Mouse (Mus musculus): ENCODE measurements around the gene Cdkal1. TPM values are rescaled to one million over a fixed set of nuclear protein-coding genes. Genes with fewer than 3 reads are reported as not detected.

Cdkal1 gene
- polyA plus RNA-seq, 1 experiment from 2014 or later: 25.9 TPM

- DNase-seq (ENCODE audit: low spot score) (no peak), ATAC-seq (ENCODE audit: low read depth) (no peak)
- Histone ChIP-seq H3K9me3 (ENCODE audit: control insufficient read depth, low read length) (no peaks in the 10 kb centered on the region), H3K27me3 (replicated peaks; ENCODE audit: control insufficient read depth, insufficient read depth, low read length) (no peaks in the 10 kb centered on the region), H3K4me3 (ENCODE audit: low read depth, low read length) (no peak overlapping the region), H3K36me3 (ENCODE audit: control insufficient read depth, insufficient read depth, low read length) (no peaks in the 10 kb centered on the region), H3K27ac (replicated peaks; ENCODE audit: low read depth, low read length) (no peak overlapping the region), H3K9ac (ENCODE audit: low read depth, low read length) (no peak overlapping the region), H3K4me1 (ENCODE audit: control insufficient read depth, insufficient read depth, low read length) (peaks cover 12% of the 10 kb centered on the region), H3K4me2 (ENCODE audit: low read depth, low read length) (no peak overlapping the region)
- WGBS: 53% methylated on average over 6 of the region's 6 CpGs
Measured at GRCm38 (mm10) chr13:29414878-29415277, 440.6 kb downstream of the Cdkal1 start.

DNA sequence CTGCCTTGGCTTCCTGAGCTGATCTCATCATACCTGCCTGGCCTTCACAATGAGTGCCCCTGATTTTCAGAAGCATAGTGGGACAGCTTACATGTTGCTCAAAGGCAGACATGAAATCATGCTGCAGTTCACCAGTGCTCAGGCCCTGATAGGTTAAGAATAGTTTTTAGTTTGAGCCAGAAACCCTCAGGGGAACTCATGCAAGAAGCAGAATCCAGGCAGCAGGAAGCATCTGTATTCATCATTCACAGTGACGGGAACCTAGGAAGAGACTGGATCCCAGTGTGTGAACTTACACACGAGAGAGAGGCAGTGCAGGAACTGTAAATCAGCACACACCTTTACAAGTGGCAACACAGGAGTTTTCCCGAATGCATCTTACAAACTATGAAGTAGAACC, 441.0 kb downstream of the Cdkal1 start:
- Histone ChIP-seq H3K27ac (replicated peaks; ENCODE audit: low read depth, low read length) (peak overlapping the region; percentile 16; the same call in 1 of the 2 replicates), H3K9ac (ENCODE audit: low read depth, low read length) (no peak overlapping the region), H3K4me2 (ENCODE audit: low read depth, low read length) (no peak overlapping the region), H3K27me3 (replicated peaks; ENCODE audit: control insufficient read depth, insufficient read depth, low read length) (no peaks in the 10 kb centered on the region), H3K4me3 (ENCODE audit: low read depth, low read length) (no peak overlapping the region), H3K36me3 (ENCODE audit: control insufficient read depth, insufficient read depth, low read length) (no peaks in the 10 kb centered on the region), H3K9me3 (ENCODE audit: control insufficient read depth, low read length) (no peaks in the 10 kb centered on the region), H3K4me1 (ENCODE audit: control insufficient read depth, insufficient read depth, low read length) (peaks cover 12% of the 10 kb centered on the region)
- peak; percentile 45 for DNase-seq (ENCODE audit: low spot score)
- no peak for ATAC-seq (ENCODE audit: low read depth)
- 37% methylated on average over 3 of the region's 3 CpGs for WGBS

GRCm38 (mm10) chr13:29411176-29411575, 444.3 kb downstream of the Cdkal1 start:
- Histone ChIP-seq H3K4me1 (ENCODE audit: control insufficient read depth, insufficient read depth, low read length) (peaks cover 6% of the 10 kb centered on the region), H3K27me3 (replicated peaks; ENCODE audit: control insufficient read depth, insufficient read depth, low read length) (no peaks in the 10 kb centered on the region), H3K4me2 (ENCODE audit: low read depth, low read length) (no peak overlapping the region), H3K9ac (ENCODE audit: low read depth, low read length) (no peak overlapping the region), H3K4me3 (ENCODE audit: low read depth, low read length) (no peak overlapping the region), H3K36me3 (ENCODE audit: control insufficient read depth, insufficient read depth, low read length) (no peaks in the 10 kb centered on the region), H3K9me3 (ENCODE audit: control insufficient read depth, low read length) (no peaks in the 10 kb centered on the region), H3K27ac (replicated peaks; ENCODE audit: low read depth, low read length) (no peak overlapping the region)
- WGBS: 82% methylated on average over 6 of the region's 6 CpGs
- no peak for DNase-seq (ENCODE audit: low spot score)
- no peak for ATAC-seq (ENCODE audit: low read depth)

- Histone ChIP-seq H3K4me3 (ENCODE audit: low read depth, low read length) (no peak overlapping the region), H3K36me3 (ENCODE audit: control insufficient read depth, insufficient read depth, low read length) (no peaks in the 10 kb centered on the region), H3K4me2 (ENCODE audit: low read depth, low read length) (no peak overlapping the region), H3K9me3 (ENCODE audit: control insufficient read depth, low read length) (no peaks in the 10 kb centered on the region), H3K4me1 (ENCODE audit: control insufficient read depth, insufficient read depth, low read length) (no peaks in the 10 kb centered on the region; the same call in 1 of the 2 replicates), H3K27me3 (replicated peaks; ENCODE audit: control insufficient read depth, insufficient read depth, low read length) (no peaks in the 10 kb centered on the region), H3K27ac (replicated peaks; ENCODE audit: low read depth, low read length) (no peak overlapping the region), H3K9ac (ENCODE audit: low read depth, low read length) (no peak overlapping the region)
- no peak for ATAC-seq (ENCODE audit: low read depth)
- DNase-seq (ENCODE audit: low spot score): peak; percentile 30
- WGBS: 88% methylated on average over 1 of the region's 1 CpGs
Measured at GRCm38 (mm10) chr13:29407619-29408018, 447.9 kb downstream of the Cdkal1 start.

DNA sequence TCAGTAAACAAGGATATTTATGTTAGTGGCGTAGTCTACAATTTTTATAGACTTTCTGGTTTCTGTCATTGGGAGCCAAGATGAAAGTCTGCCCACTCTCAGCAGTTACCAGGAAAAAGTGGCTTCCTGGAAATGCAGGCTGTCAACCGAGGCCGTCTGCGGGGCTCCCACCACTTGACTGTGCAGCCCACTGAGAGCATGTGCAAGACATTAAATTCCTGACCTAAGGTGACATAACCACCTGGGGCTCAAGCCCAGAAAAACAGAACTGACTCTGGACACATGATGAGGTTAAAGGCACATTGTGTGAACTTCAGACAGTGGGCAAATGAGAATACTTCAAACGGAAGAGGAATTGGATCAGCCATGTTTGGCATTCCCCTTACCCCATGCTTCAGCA, 450.2 kb downstream of the Cdkal1 start:
- no peak overlapping the region for H3K27ac ChIP-seq (replicated peaks; ENCODE audit: low read depth, low read length)
- H3K4me3 ChIP-seq (ENCODE audit: low read depth, low read length): no peak overlapping the region
- no peaks in the 10 kb centered on the region for H3K27me3 ChIP-seq (replicated peaks; ENCODE audit: control insufficient read depth, insufficient read depth, low read length)
- no peak overlapping the region for H3K9ac ChIP-seq (ENCODE audit: low read depth, low read length)
- H3K36me3 ChIP-seq (ENCODE audit: control insufficient read depth, insufficient read depth, low read length): no peaks in the 10 kb centered on the region
- WGBS: 38% methylated on average over 5 of the region's 5 CpGs
- no peaks in the 10 kb centered on the region; the same call in 1 of the 2 replicates for H3K4me1 ChIP-seq (ENCODE audit: control insufficient read depth, insufficient read depth, low read length)
- no peak overlapping the region for H3K4me2 ChIP-seq (ENCODE audit: low read depth, low read length)
- ATAC-seq (ENCODE audit: low read depth) (no peak), DNase-seq (ENCODE audit: low spot score) (no peak)
- no peaks in the 10 kb centered on the region for H3K9me3 ChIP-seq (ENCODE audit: control insufficient read depth, low read length)

DNA sequence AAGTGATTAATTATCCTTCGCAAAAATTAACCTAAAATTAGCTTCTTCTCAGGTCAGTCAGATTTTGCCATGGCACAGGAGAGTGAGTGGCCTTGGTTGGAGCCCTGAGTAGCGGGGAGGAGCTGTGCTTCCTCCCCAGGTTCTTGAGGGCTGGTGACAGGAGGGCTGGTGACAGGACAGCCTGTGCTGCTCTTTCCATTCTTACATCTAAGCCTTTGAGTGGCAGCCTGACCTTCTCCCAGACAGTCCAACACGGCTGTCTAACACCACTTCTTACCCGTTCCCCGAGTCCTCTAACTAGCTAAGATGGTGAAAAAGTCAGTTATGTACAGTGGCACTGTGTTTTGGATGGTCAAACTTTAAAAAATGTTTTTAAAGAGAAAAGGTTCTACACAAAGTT, 452.3 kb downstream of the Cdkal1 start:
- Histone ChIP-seq H3K9ac (ENCODE audit: low read depth, low read length) (no peak overlapping the region), H3K4me2 (ENCODE audit: low read depth, low read length) (no peak overlapping the region), H3K4me3 (ENCODE audit: low read depth, low read length) (no peak overlapping the region), H3K4me1 (ENCODE audit: control insufficient read depth, insufficient read depth, low read length) (no peaks in the 10 kb centered on the region; the same call in 1 of the 2 replicates), H3K27me3 (replicated peaks; ENCODE audit: control insufficient read depth, insufficient read depth, low read length) (no peaks in the 10 kb centered on the region), H3K36me3 (ENCODE audit: control insufficient read depth, insufficient read depth, low read length) (no peaks in the 10 kb centered on the region), H3K27ac (replicated peaks; ENCODE audit: low read depth, low read length) (no peak overlapping the region), H3K9me3 (ENCODE audit: control insufficient read depth, low read length) (no peaks in the 10 kb centered on the region)
- 77% methylated on average over 5 of the region's 5 CpGs for WGBS
- DNase-seq (ENCODE audit: low spot score): no peak
- ATAC-seq (ENCODE audit: low read depth): no peak

- WGBS: 43% methylated on average over 3 of the region's 3 CpGs
- H3K27me3 ChIP-seq (replicated peaks; ENCODE audit: control insufficient read depth, insufficient read depth, low read length): no peaks in the 10 kb centered on the region
- no peak overlapping the region for H3K4me3 ChIP-seq (ENCODE audit: low read depth, low read length)
- no peaks in the 10 kb centered on the region for H3K9me3 ChIP-seq (ENCODE audit: control insufficient read depth, low read length)
- H3K36me3 ChIP-seq (ENCODE audit: control insufficient read depth, insufficient read depth, low read length): no peaks in the 10 kb centered on the region
- no peak for DNase-seq (ENCODE audit: low spot score)
- no peaks in the 10 kb centered on the region; the same call in 1 of the 2 replicates for H3K4me1 ChIP-seq (ENCODE audit: control insufficient read depth, insufficient read depth, low read length)
- no peak overlapping the region for H3K4me2 ChIP-seq (ENCODE audit: low read depth, low read length)
- H3K9ac ChIP-seq (ENCODE audit: low read depth, low read length): no peak overlapping the region
- no peak overlapping the region for H3K27ac ChIP-seq (replicated peaks; ENCODE audit: low read depth, low read length)
- ATAC-seq (ENCODE audit: low read depth): no peak
Measured at GRCm38 (mm10) chr13:29402526-29403040, 452.9 kb downstream of the Cdkal1 start.

- Histone ChIP-seq H3K9me3 (ENCODE audit: control insufficient read depth, low read length) (no peaks in the 10 kb centered on the region), H3K27me3 (replicated peaks; ENCODE audit: control insufficient read depth, insufficient read depth, low read length) (no peaks in the 10 kb centered on the region), H3K4me3 (ENCODE audit: low read depth, low read length) (no peak overlapping the region), H3K27ac (replicated peaks; ENCODE audit: low read depth, low read length) (no peak overlapping the region), H3K4me1 (ENCODE audit: control insufficient read depth, insufficient read depth, low read length) (no peaks in the 10 kb centered on the region), H3K36me3 (ENCODE audit: control insufficient read depth, insufficient read depth, low read length) (no peaks in the 10 kb centered on the region), H3K4me2 (ENCODE audit: low read depth, low read length) (no peak overlapping the region), H3K9ac (ENCODE audit: low read depth, low read length) (no peak overlapping the region)
- DNase-seq (ENCODE audit: low spot score) (no peak), ATAC-seq (ENCODE audit: low read depth) (no peak)
- 64% methylated on average over 5 of the region's 5 CpGs for WGBS
Measured at GRCm38 (mm10) chr13:29399908-29400307, 455.6 kb downstream of the Cdkal1 start.

- Histone ChIP-seq H3K36me3 (ENCODE audit: control insufficient read depth, insufficient read depth, low read length) (no peaks in the 10 kb centered on the region), H3K27me3 (replicated peaks; ENCODE audit: control insufficient read depth, insufficient read depth, low read length) (no peaks in the 10 kb centered on the region), H3K4me2 (ENCODE audit: low read depth, low read length) (no peak overlapping the region), H3K27ac (replicated peaks; ENCODE audit: low read depth, low read length) (no peak overlapping the region), H3K9me3 (ENCODE audit: control insufficient read depth, low read length) (no peaks in the 10 kb centered on the region), H3K9ac (ENCODE audit: low read depth, low read length) (no peak overlapping the region), H3K4me3 (ENCODE audit: low read depth, low read length) (no peak overlapping the region), H3K4me1 (ENCODE audit: control insufficient read depth, insufficient read depth, low read length) (no peaks in the 10 kb centered on the region)
- DNase-seq (ENCODE audit: low spot score) (no peak), ATAC-seq (ENCODE audit: low read depth) (no peak)
- 66% methylated on average over 2 of the region's 2 CpGs for WGBS
Measured at GRCm38 (mm10) chr13:29398456-29398855, 457.0 kb downstream of the Cdkal1 start.
